Mouse (Mus musculus) hindbrain, embryonic 13.5 days (tissue): ENCODE measurements at regions not wholly inside any gene's neighbourhood (a gene's known extent, or its start where the extent isn't known, plus 50 kb on each side); places are given as distances from the start of the nearest gene placed in this dataset.

ENCODE experiments used
- ATAC-seq: fragments of 200-750 bp; cut with Nextera tagmentation; 2 replicates; pipeline ENCODE4 v1.8.0; 2017; ENCODE audit warnings: moderate TSS enrichment; ENCODE audit not compliant: low FRiP score
- H3K27ac ChIP-seq: fragments of 300-500 bp; sonication (generic); 2 replicates; pipeline ENCODE4 v1.5.1; 2015; ENCODE audit warnings: inconsistent platforms, mild to moderate bottlenecking, moderate library complexity
- H3K27me3 ChIP-seq: fragments of 300-500 bp; sonication (generic); 2 replicates; pipeline ENCODE4 v1.6.1; 2015; ENCODE audit warnings: mild to moderate bottlenecking, inconsistent platforms
- H3K36me3 ChIP-seq: fragments of 300-500 bp; sonication (generic); 2 replicates; pipeline ENCODE4 v1.6.1; 2015; ENCODE audit warnings: mild to moderate bottlenecking, inconsistent platforms
- H3K4me1 ChIP-seq: fragments of 300-500 bp; sonication (generic); replicated peaks from 2 replicates; pipeline ENCODE4 v1.6.1; 2015; ENCODE audit warnings: inconsistent platforms
- H3K4me2 ChIP-seq: fragments of 300-500 bp; sonication (generic); 2 replicates; pipeline ENCODE4 v1.6.1; 2015; ENCODE audit warnings: inconsistent platforms, mild to moderate bottlenecking, moderate library complexity
- H3K4me3 ChIP-seq: fragments of 300-500 bp; sonication (generic); 2 replicates; pipeline ENCODE4 v1.5.1; 2015; ENCODE audit warnings: mild to moderate bottlenecking, inconsistent platforms
- H3K9ac ChIP-seq: fragments of 300-500 bp; sonication (generic); 2 replicates; pipeline ENCODE4 v1.6.1; 2015; ENCODE audit warnings: mild to moderate bottlenecking, inconsistent platforms
- H3K9me3 ChIP-seq: fragments of 300-500 bp; sonication (generic); 2 replicates; pipeline ENCODE4 v1.6.1; 2016; ENCODE audit warnings: inconsistent platforms
- WGBS: fragments of 180-500 bp; shearing (Covaris S2); methylation state at CpG from one replicate; pipeline ENCODE4 v1.1.7; 2015; 5-methylcytosine and 5-hydroxymethylcytosine counted together

DNA sequence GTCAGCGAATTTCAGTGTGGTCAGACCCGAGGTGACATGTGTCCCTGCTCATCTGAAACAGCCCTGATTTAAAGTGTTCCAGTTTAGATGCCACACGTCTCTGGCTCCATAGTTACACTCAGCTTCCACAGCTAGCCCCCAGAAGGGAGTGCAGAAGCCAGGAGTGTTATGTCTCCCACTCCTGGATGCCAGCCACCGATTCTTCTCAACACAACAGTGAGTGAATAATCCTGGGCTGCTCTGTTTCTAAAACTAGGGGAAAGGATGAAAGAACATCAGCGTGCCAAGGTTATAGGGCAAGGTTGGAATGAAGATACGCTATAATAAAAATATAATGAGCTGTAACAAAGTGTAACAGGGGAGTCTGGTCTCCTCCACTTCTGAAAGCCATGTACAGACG lies 51.5 kb upstream of the Stmnd1 start:
- Histone ChIP-seq H3K9ac (no peak overlapping the region), H3K4me3 (no peak overlapping the region), H3K27ac (no peak overlapping the region), H3K27me3 (no peaks in the 10 kb centered on the region), H3K9me3 (no peaks in the 10 kb centered on the region), H3K4me1 (peaks cover 21% of the 10 kb centered on the region), H3K36me3 (no peaks in the 10 kb centered on the region), H3K4me2 (no peak overlapping the region)
- ATAC-seq, result no peak
- WGBS, result 66% methylated on average over 7 of the region's 7 CpGs

DNA sequence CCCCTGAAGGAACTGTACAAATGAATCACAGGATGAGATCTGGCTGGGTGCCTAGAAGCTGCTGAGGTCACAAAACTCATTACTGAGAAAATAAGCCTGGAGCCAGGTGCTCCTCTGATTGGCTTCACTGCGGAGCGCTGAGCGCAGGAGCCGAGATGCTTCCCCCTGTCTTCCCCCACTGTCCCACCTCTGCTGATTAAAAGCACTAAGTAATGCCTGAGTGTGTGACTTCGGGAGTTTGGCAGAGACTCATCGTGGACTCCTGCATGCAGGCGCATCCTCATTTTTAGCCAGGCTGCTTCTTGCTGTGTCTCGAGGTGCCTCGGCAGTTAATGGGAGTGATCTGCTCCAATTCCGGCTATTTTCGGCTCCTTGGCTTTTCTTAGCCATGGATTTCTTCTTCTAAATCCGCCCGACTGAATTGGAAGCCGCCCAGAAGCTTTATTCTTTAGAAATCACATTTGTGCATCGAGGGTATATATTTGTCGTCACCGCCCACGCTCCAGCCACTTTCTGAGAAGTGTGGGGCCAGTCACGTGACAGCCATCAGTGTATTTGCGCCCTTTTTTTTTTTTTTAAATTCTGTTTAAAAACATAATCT lies 55.3 kb upstream of the Stmnd1 start:
- H3K9ac ChIP-seq, result no peak overlapping the region
- H3K36me3 ChIP-seq, result no peaks in the 10 kb centered on the region
- 57% methylated on average over 20 of the region's 20 CpGs for whole genome bisulfite sequencing
- H3K27ac ChIP-seq, result peak overlapping the region; percentile 56
- H3K4me2 ChIP-seq, result peak overlapping the region; percentile 39
- no peaks in the 10 kb centered on the region for H3K9me3 ChIP-seq
- H3K27me3 ChIP-seq, result no peaks in the 10 kb centered on the region
- H3K4me1 ChIP-seq, result peaks cover 26% of the 10 kb centered on the region
- peak; percentile 74 for ATAC-seq
- H3K4me3 ChIP-seq, result no peak overlapping the region

DNA sequence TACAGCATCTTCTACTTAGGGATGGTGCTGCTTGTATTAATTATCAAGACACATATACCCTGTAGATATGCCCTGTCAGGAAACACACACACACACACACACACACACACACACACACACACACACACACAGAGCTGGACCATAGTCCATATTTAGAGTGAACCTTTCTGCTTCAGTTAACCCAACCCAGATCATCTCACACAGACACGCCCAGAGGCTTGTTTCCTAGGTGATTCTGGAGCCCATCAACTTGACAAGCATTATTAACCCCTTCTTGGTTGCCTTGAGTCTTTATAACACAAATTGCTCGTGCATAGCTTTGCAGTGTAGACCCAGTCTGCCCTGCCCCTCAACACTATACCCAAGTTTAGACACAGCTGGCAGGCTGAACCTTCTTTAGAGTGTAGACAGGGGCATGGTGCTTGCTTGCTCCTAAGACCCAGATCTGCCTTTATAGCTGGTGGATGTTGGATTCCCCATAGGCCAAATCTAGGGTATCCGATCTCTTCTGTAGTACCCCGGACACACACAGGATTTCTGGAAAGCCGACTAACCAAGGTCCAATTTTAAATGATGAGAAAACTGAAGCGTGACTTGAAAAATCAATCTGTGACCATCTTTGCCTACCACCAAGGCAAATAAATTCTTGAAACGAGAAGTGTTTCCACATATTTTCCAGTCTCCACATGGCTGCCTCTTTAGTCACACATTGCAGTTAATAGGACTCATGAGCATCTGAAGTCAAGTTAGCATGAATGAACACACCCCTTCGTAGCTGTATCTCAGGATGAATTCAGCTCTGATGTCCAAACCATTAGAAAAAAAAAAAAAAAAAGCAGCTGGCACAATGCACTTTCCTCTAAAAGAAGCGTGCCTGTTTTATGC lies 56.3 kb upstream of the Stmnd1 start:
- H3K4me3 ChIP-seq, result no peak overlapping the region
- H3K4me1 ChIP-seq, result peaks cover 26% of the 10 kb centered on the region
- H3K9me3 ChIP-seq, result no peaks in the 10 kb centered on the region
- H3K27ac ChIP-seq, result peak overlapping the region; percentile 56
- WGBS, result 59% methylated on average over 9 of the region's 9 CpGs
- ATAC-seq, result no peak
- no peak overlapping the region for H3K9ac ChIP-seq
- no peaks in the 10 kb centered on the region for H3K27me3 ChIP-seq
- peak overlapping the region; percentile 39 for H3K4me2 ChIP-seq
- no peaks in the 10 kb centered on the region for H3K36me3 ChIP-seq

DNA sequence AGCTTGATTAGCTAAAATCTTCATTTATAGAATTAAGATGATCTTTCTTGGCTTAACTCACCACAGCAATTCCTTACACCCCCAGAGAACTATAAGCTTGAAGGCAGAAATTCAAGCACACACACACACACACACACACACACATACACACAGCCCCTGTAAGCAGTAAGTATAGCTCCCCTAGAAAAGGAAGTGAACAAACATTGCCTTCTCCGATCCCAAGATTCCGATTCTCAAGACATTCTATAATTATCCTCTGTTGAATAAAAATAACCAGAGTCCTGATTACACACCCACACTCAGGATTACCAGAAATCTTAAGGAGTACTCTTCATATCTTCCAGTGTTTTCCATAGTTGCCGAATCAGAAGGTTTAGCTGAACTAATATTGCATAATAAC lies 70.0 kb upstream of the Stmnd1 start:
- H3K27ac ChIP-seq, result no peak overlapping the region
- H3K4me3 ChIP-seq, result no peak overlapping the region
- no peaks in the 10 kb centered on the region for H3K9me3 ChIP-seq
- no peaks in the 10 kb centered on the region for H3K36me3 ChIP-seq
- no peak overlapping the region for H3K4me2 ChIP-seq
- no peaks in the 10 kb centered on the region for H3K27me3 ChIP-seq
- no peak overlapping the region for H3K9ac ChIP-seq
- 87% methylated on average over 3 of the region's 3 CpGs for WGBS
- peaks cover 9% of the 10 kb centered on the region for H3K4me1 ChIP-seq
- ATAC-seq, result no peak

DNA sequence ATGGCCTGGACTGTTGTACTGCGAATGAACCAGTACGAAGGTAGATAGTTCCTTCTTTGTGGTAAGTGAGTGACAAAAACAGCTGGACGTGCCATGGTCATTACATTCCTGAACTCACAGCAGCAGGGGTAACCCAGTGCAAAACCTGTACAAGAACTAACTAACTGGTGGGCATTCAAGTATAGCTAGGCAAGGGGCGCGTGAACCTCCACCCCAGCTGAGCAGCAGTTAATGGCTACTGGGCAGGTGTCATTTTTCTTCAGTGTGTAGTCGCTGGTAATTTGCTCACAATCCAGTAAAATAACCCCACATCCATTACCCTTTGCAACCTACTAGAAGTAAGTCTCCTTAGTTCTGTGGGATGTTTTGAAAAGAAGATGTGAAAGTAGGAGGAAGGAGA lies 70.9 kb upstream of the Stmnd1 start:
- H3K36me3 ChIP-seq, result no peaks in the 10 kb centered on the region
- H3K4me1 ChIP-seq, result peaks cover 9% of the 10 kb centered on the region
- no peak overlapping the region for H3K4me2 ChIP-seq
- no peak overlapping the region for H3K4me3 ChIP-seq
- no peak overlapping the region for H3K27ac ChIP-seq
- no peak overlapping the region for H3K9ac ChIP-seq
- H3K27me3 ChIP-seq, result no peaks in the 10 kb centered on the region
- no peaks in the 10 kb centered on the region for H3K9me3 ChIP-seq
- WGBS, result 81% methylated on average over 6 of the region's 6 CpGs
- no peak for ATAC-seq

DNA sequence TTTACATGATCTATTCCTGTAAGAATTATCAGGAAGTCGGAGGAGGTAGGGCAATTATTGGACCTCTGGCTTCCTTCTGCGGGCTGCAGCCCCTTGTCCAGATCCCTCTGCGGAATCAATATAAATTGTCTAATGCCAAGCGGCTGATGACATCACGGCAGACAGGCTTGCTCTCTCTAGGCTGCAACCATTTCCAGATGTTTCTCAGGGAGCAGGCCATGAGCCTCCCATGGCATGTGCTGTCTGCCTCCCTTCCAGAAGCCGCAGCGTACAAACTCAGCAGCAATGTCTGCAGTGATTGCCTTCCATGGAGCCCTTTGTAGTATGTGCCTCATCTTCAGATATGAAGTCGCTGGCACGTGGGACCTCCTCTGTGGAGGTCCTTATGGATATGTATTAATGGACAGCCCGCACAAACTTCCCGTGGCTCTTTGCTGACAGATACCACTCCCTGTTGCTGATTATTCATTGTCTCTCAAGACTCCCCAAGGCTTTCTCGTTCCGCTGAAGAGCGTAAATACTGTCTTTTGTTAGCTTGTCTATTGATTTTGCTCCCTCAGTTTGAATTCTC lies 72.4 kb upstream of the Stmnd1 start:
- Histone ChIP-seq H3K36me3 (no peaks in the 10 kb centered on the region), H3K9me3 (no peaks in the 10 kb centered on the region), H3K4me3 (no peak overlapping the region), H3K27ac (no peak overlapping the region), H3K4me1 (peaks cover 9% of the 10 kb centered on the region), H3K9ac (no peak overlapping the region), H3K27me3 (no peaks in the 10 kb centered on the region), H3K4me2 (no peak overlapping the region)
- no peak for ATAC-seq
- WGBS, result 63% methylated on average over 14 of the region's 14 CpGs

DNA sequence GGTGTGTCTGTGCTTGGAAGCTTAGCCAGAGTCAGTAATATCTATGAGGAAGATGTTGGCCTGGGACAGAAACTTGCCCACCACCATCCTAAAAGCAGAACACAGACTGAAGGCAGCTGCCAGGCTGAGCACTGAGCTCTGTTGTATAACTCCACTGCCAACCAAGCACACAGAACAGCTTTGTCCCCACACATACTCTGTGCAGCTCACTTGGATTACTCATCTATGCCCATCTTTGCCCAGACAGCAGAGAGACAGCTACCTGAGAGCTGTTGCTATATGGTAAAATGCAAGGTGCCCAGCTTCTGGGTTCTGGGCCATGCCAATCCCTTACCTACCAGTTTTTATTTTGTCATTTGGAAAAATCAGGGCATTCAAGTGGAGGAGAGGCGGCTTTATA lies 80.4 kb upstream of the Stmnd1 start:
- Histone ChIP-seq H3K36me3 (no peaks in the 10 kb centered on the region), H3K4me3 (no peak overlapping the region), H3K9me3 (no peaks in the 10 kb centered on the region), H3K4me2 (no peak overlapping the region), H3K27me3 (no peaks in the 10 kb centered on the region), H3K9ac (no peak overlapping the region), H3K4me1 (peaks cover 5% of the 10 kb centered on the region), H3K27ac (no peak overlapping the region)
- WGBS, result 86% methylated on average over 1 of the region's 1 CpGs
- no peak for ATAC-seq

DNA sequence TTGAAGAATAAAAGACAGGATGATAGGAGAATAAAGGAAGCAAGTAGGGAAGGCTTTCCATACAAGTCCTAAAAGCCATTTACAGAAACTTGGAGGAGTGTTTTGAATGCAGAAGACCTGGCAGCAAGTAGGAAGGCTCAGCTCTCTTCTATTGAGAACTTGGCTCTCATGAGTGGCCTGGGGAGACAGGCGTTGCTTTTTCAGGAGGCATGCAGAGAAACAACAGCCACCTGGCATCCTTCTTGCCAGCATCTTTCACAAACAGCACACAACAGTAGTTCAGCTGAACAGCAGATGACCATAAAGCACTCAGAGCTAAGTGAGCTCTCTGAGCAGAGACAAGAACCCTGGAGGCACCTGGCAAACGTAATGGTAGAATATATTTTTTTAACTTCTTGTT lies 83.8 kb upstream of the Stmnd1 start:
- no peak overlapping the region for H3K4me2 ChIP-seq
- H3K4me1 ChIP-seq, result peaks cover 5% of the 10 kb centered on the region
- no peak overlapping the region for H3K27ac ChIP-seq
- no peak for ATAC-seq
- H3K9ac ChIP-seq, result no peak overlapping the region
- no peaks in the 10 kb centered on the region for H3K27me3 ChIP-seq
- no peaks in the 10 kb centered on the region for H3K36me3 ChIP-seq
- H3K9me3 ChIP-seq, result no peaks in the 10 kb centered on the region
- WGBS, result 84% methylated on average over 2 of the region's 2 CpGs
- H3K4me3 ChIP-seq, result no peak overlapping the region

DNA sequence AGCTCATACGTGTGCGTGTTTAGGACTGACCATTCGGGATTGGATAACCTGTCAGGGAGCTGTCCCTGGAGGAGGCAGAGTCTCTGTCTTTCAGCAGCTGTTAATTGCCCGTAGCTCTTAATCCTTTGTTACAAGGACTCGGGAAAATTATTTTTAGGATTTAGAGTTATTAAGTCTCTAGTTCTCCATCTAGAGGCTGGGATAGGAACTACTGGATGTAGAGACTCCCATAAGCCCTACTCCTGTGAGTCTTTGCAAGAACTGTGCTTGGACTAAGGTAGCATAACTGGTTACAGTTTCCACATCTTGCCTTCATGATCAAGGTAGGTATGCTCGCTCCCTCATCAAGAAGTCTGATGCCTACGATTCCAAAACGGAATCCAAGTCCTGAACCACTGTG lies 90.7 kb upstream of the Stmnd1 start:
- no peak overlapping the region for H3K4me3 ChIP-seq
- H3K36me3 ChIP-seq, result no peaks in the 10 kb centered on the region
- H3K9me3 ChIP-seq, result no peaks in the 10 kb centered on the region
- WGBS, result 82% methylated on average over 8 of the region's 8 CpGs
- no peak overlapping the region for H3K4me2 ChIP-seq
- no peak overlapping the region for H3K27ac ChIP-seq
- no peak for ATAC-seq
- no peak overlapping the region for H3K9ac ChIP-seq
- H3K27me3 ChIP-seq, result no peaks in the 10 kb centered on the region
- H3K4me1 ChIP-seq, result peaks cover 23% of the 10 kb centered on the region

DNA sequence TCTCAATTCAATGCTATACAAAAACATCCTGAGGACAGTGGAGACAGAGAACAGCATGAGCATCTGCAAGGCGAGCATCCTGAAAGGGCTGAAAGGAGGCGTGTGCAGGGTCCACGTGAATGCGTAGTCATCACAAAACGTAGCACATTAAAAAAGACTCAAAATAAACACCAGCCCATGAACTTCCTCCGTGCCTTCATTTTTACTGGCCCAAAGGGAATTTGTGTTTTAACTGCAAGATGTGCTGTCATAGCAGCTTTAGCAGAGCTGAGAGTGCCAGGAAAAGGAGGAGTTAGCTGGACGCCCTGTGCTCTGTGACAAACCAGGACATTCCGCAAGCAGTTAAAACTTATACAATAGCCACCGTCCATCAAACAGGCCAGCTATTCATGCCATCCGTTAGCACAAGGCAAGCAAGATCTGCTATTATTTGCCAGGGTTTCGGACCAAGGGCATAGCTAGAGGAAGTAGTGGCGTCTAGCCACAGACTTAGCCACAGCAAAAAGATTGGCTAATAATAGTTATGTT lies 92.9 kb upstream of the Stmnd1 start:
- H3K36me3 ChIP-seq, result no peaks in the 10 kb centered on the region
- 0 out of 2 replicates have a peak overlapping the region, but pooled peaks have one; percentile 1 for H3K9ac ChIP-seq
- H3K4me2 ChIP-seq, result peak overlapping the region; percentile 33
- peak overlapping the region; percentile 41; the same call in 1 of the 2 replicates for H3K27ac ChIP-seq
- H3K4me1 ChIP-seq, result peaks cover 23% of the 10 kb centered on the region
- H3K9me3 ChIP-seq, result no peaks in the 10 kb centered on the region
- no peaks in the 10 kb centered on the region for H3K27me3 ChIP-seq
- no peak for ATAC-seq
- H3K4me3 ChIP-seq, result 0 out of 2 replicates have a peak overlapping the region, but pooled peaks have one; percentile 10
- 6% methylated on average over 12 of the region's 12 CpGs for WGBS

DNA sequence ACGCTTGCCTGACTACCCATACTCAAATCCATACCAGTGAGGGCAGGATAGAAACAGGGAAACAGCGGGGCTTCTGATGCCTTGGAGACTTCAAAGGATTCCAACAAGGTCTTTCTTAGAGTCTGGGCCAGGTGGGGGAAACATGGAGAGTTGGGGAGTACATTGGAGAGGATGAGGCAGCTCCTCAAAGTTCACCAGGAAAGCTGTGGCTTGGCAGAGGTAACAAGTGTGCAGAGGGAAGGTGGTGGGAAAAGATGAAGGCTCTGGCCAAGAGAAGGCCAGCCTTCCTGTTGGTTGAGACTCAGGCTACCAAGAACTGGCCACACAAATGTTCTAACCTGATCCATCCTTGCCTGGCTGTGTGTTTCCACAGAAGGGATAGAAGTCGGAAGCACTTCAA lies 93.6 kb upstream of the Stmnd1 start:
- H3K9me3 ChIP-seq, result no peaks in the 10 kb centered on the region
- H3K9ac ChIP-seq, result no peak overlapping the region
- H3K36me3 ChIP-seq, result no peaks in the 10 kb centered on the region
- H3K4me2 ChIP-seq, result no peak overlapping the region
- WGBS, result 87% methylated on average over 3 of the region's 3 CpGs
- H3K27me3 ChIP-seq, result no peaks in the 10 kb centered on the region
- ATAC-seq, result no peak
- no peak overlapping the region for H3K4me3 ChIP-seq
- peaks cover 23% of the 10 kb centered on the region for H3K4me1 ChIP-seq
- H3K27ac ChIP-seq, result no peak overlapping the region

DNA sequence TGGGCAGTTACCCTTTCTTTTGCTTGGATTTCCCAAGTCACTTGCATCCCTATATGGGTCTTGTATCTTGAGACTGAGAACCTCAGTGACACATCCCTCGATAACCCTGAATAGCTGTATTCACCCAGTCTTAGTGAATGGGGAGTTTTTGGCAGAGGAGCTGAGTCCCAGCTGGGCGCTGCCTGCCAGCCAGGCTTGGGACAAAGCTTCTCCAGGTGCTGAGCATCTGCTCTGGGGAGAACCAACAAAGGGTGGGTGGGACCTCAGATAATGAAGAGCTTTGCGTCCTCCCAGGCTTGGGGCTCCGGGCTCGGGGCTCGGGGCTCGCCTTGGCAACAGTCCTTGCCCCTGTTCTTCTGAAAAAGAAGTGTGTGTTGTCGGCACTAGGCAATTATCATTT lies 100.4 kb upstream of the Stmnd1 start:
- WGBS, result 11% methylated on average over 8 of the region's 8 CpGs
- Histone ChIP-seq H3K4me3 (no peak overlapping the region), H3K4me2 (no peak overlapping the region), H3K4me1 (peaks cover 14% of the 10 kb centered on the region; the same call in 1 of the 2 replicates), H3K27me3 (no peaks in the 10 kb centered on the region), H3K9ac (no peak overlapping the region), H3K9me3 (no peaks in the 10 kb centered on the region), H3K36me3 (no peaks in the 10 kb centered on the region), H3K27ac (peak overlapping the region; percentile 32; the same call in 1 of the 2 replicates)
- ATAC-seq, result no peak
